ENCODE assay signal across 21 mouse cellular contexts in genomic region chr15:5140357-5140756, GRCm38 (mm10). TPM values are rescaled to one million over a fixed set of nuclear protein-coding genes. Genes with fewer than 3 reads are reported as not detected.
DNase-seq lines count a peak whose midpoint lies in the region; ATAC-seq and TF ChIP-seq lines count a peak whose summit lies in the region.
"Had no signal": no experiment of that assay in that cellular context is flagged by ENCODE, and none has a peak within 500 bp of the region (broad histone marks: within the 10 kb centered on the region; RNA-seq: fewer than 3 reads in every experiment).

No protein-coding gene starts in this region.

- no peaks in the 10 kb centered on the region for H3K9me3 ChIP-seq in MEL (replicated peaks; ENCODE audit: insufficient read depth, low read length)
- H3K9me3 ChIP-seq in erythroblast, embryonic 14.5 days (ENCODE audit: control insufficient read depth, low read length), result no peaks in the 10 kb centered on the region
- no peaks in the 10 kb centered on the region for H3K9me3 ChIP-seq in liver, embryonic 15.5 days (replicated peaks)
- no peaks in the 10 kb centered on the region for H3K9me3 ChIP-seq in intestine, postnatal 0 days (ENCODE audit: control insufficient read depth)
- H3K9me3 ChIP-seq: embryonic facial prominence, embryonic 12.5 days; heart, embryonic 13.5 days; hindbrain, embryonic 15.5 days; intestine, embryonic 15.5 days; midbrain, embryonic 15.5 days; neural tube, embryonic 15.5 days had no signal

- no peak for TF ChIP-seq RAD21 in MEL (IDR thresholded peaks at IDR 0.05; ENCODE audit: low read depth, low read length)

- peak overlapping the region in 1 of 2 experiments; percentile 40; a peak in 2 of 4 replicates for H3K4me3 ChIP-seq in MEL (ENCODE audit: control insufficient read depth in 1 of 2, insufficient read depth in 1 of 2, low read depth in 2 of 2, low read length in 2 of 2)
- H3K4me3 ChIP-seq in erythroblast, embryonic 14.5 days (replicated peaks), result peak overlapping the region; percentile 43
- H3K4me3 ChIP-seq in liver, embryonic 15.5 days (replicated peaks), result no peak overlapping the region; the same call in 1 of the 2 replicates
- H3K4me3 ChIP-seq in intestine, postnatal 0 days (ENCODE audit: low read depth, low read length), result no peak overlapping the region
- no peak overlapping the region for H3K4me3 ChIP-seq in cerebellum, adult 2 months (replicated peaks; ENCODE audit: insufficient read depth, low read depth, low read length)
- H3K4me3 ChIP-seq: embryonic facial prominence, embryonic 12.5 days; heart, embryonic 13.5 days; hindbrain, embryonic 15.5 days; intestine, embryonic 15.5 days; midbrain, embryonic 15.5 days; neural tube, embryonic 15.5 days had no signal

- peaks cover 0 to 36% of the 10 kb centered on the region in 2 experiments; a peak in 2 of 4 replicates for H3K36me3 ChIP-seq in MEL (ENCODE audit: control insufficient read depth in 1 of 2, insufficient read depth in 2 of 2, low read length in 2 of 2)
- H3K36me3 ChIP-seq in erythroblast, embryonic 14.5 days (ENCODE audit: control insufficient read depth), result peaks cover 4% of the 10 kb centered on the region
- H3K36me3 ChIP-seq in liver, embryonic 15.5 days (replicated peaks), result no peaks in the 10 kb centered on the region
- no peaks in the 10 kb centered on the region for H3K36me3 ChIP-seq in intestine, postnatal 0 days (ENCODE audit: control insufficient read depth, insufficient read depth)
- H3K36me3 ChIP-seq: embryonic facial prominence, embryonic 12.5 days; heart, embryonic 13.5 days; hindbrain, embryonic 15.5 days; intestine, embryonic 15.5 days; midbrain, embryonic 15.5 days; neural tube, embryonic 15.5 days had no signal

- peak; percentile 56 for DNase-seq in 416B (ENCODE audit: low read depth)
- DNase-seq in MEL (ENCODE audit: low read depth, low spot score), result peak; percentile 89
- no peak for DNase-seq in lung, postnatal 25 days (ENCODE audit: low spot score)
- DNase-seq in cerebellum, adult 2 months, result no peak
- DNase-seq: adrenal gland, postnatal 14 days; cerebellum, adult 9-10 months; forebrain, postnatal 0 days; gastrocnemius, postnatal 36 days; layer of hippocampus, postnatal 36 days; right cerebral cortex, postnatal 14 days; spleen, adult 18-20 months had no signal

- H3K4me1 ChIP-seq in MEL (ENCODE audit: control insufficient read depth in 1 of 2, insufficient read depth in 2 of 2, low read length in 2 of 2), result peaks cover 23 to 30% of the 10 kb centered on the region in 2 experiments
- peaks cover 81% of the 10 kb centered on the region for H3K4me1 ChIP-seq in erythroblast, embryonic 14.5 days (ENCODE audit: control insufficient read depth)
- peaks cover 72% of the 10 kb centered on the region for H3K4me1 ChIP-seq in liver, embryonic 15.5 days (replicated peaks)
- 0 out of 2 replicates have a peak, but pooled peaks cover 4% of the 10 kb centered on the region for H3K4me1 ChIP-seq in intestine, postnatal 0 days (replicated peaks; ENCODE audit: control insufficient read depth, insufficient read depth, low read length)
- H3K4me1 ChIP-seq in cerebellum, adult 2 months (ENCODE audit: control insufficient read depth, insufficient read depth, low read length), result peaks cover 1% of the 10 kb centered on the region; the same call in 1 of the 2 replicates

- peak; percentile 92 to 97 for TF ChIP-seq EP300 in MEL (IDR thresholded peaks at IDR 0.05; ENCODE audit: low read depth in 1 of 2, low read length in 2 of 2)

- no peak for TF ChIP-seq POLR2A in MEL (IDR thresholded peaks at IDR 0.05; ENCODE audit: control insufficient read depth in 1 of 2, insufficient read depth in 1 of 2, low read depth in 1 of 2, low read length in 2 of 2, poor library complexity in 1 of 2)
- TF ChIP-seq POLR2A in cerebellum, adult 2 months (IDR thresholded peaks at IDR 0.05; ENCODE audit: borderline replicate concordance, insufficient read depth, low read length), result no peak

- TF ChIP-seq CTCF in MEL (IDR thresholded peaks at IDR 0.05 in 2 of 3, conservative IDR thresholded peaks at IDR 0.05 in 1 of 3; ENCODE audit: control insufficient read depth in 1 of 3, insufficient read depth in 1 of 3, low read depth in 2 of 3, low read length in 3 of 3, poor library complexity in 1 of 3, severe bottlenecking in 1 of 3), result no peak
- no peak for TF ChIP-seq CTCF in intestine, postnatal 0 days (IDR thresholded peaks at IDR 0.05; ENCODE audit: low read depth)
- TF ChIP-seq CTCF in cerebellum, adult 2 months (IDR thresholded peaks at IDR 0.05; ENCODE audit: borderline replicate concordance, insufficient read depth, low read depth, low read length), result no peak

- H3K9ac ChIP-seq in MEL (ENCODE audit: control insufficient read depth, low read depth, low read length, poor library complexity, severe bottlenecking), result no peak overlapping the region
- no peak overlapping the region for H3K9ac ChIP-seq in liver, embryonic 15.5 days
- no peak overlapping the region for H3K9ac ChIP-seq in intestine, postnatal 0 days (ENCODE audit: low read depth, low read length)
- H3K9ac ChIP-seq: embryonic facial prominence, embryonic 12.5 days; forebrain, postnatal 0 days; heart, embryonic 13.5 days; hindbrain, embryonic 15.5 days; intestine, embryonic 15.5 days; midbrain, embryonic 15.5 days; neural tube, embryonic 15.5 days had no signal

- no peaks in the 10 kb centered on the region for H3K27me3 ChIP-seq in MEL (ENCODE audit: control insufficient read depth in 1 of 2, insufficient read depth in 2 of 2, low read length in 2 of 2)
- no peaks in the 10 kb centered on the region for H3K27me3 ChIP-seq in erythroblast, embryonic 14.5 days (ENCODE audit: control insufficient read depth)
- H3K27me3 ChIP-seq in liver, embryonic 15.5 days, result no peaks in the 10 kb centered on the region
- H3K27me3 ChIP-seq in intestine, postnatal 0 days (replicated peaks; ENCODE audit: control insufficient read depth, insufficient read depth, low read length), result no peaks in the 10 kb centered on the region
- H3K27me3 ChIP-seq in cerebellum, adult 2 months (ENCODE audit: control insufficient read depth, insufficient read depth, low read length), result no peaks in the 10 kb centered on the region
- H3K27me3 ChIP-seq: embryonic facial prominence, embryonic 12.5 days; heart, embryonic 13.5 days; hindbrain, embryonic 15.5 days; intestine, embryonic 15.5 days; midbrain, embryonic 15.5 days; neural tube, embryonic 15.5 days had no signal

- H3K4me2 ChIP-seq in liver, embryonic 15.5 days, result peak overlapping the region; percentile 42
- H3K4me2 ChIP-seq in intestine, postnatal 0 days (replicated peaks; ENCODE audit: low read depth), result no peak overlapping the region
- H3K4me2 ChIP-seq: embryonic facial prominence, embryonic 12.5 days; heart, embryonic 13.5 days; hindbrain, embryonic 15.5 days; intestine, embryonic 15.5 days; midbrain, embryonic 15.5 days; neural tube, embryonic 15.5 days had no signal

- peaks cover 15% of the 10 kb centered on the region for H3K79me2 ChIP-seq in MEL (ENCODE audit: control insufficient read depth, insufficient read depth, low read length, poor library complexity)

- peak; percentile 70 for ATAC-seq in liver, embryonic 15.5 days (ENCODE audit: insufficient read depth)
- ATAC-seq in intestine, postnatal 0 days, result no peak
- ATAC-seq: activated CD4-positive, CD25-positive, alpha-beta regulatory T cell, adult 4 months; forebrain, postnatal 0 days; intestine, embryonic 15.5 days; midbrain, embryonic 15.5 days had no signal

- peak overlapping the region; percentile 95 for H3K27ac ChIP-seq in MEL (ENCODE audit: control insufficient read depth, low read depth, low read length)
- peak overlapping the region; percentile 94 for H3K27ac ChIP-seq in liver, embryonic 15.5 days (replicated peaks)
- H3K27ac ChIP-seq in intestine, postnatal 0 days (ENCODE audit: low read depth, low read length), result no peak overlapping the region
- H3K27ac ChIP-seq in cerebellum, adult 2 months (ENCODE audit: insufficient read depth, low read length), result no peak overlapping the region
- H3K27ac ChIP-seq: embryonic facial prominence, embryonic 12.5 days; heart, embryonic 13.5 days; hindbrain, embryonic 15.5 days; intestine, embryonic 15.5 days; midbrain, embryonic 15.5 days; neural tube, embryonic 15.5 days had no signal

RNA-seq across cellular contexts. Expression of gene Prkaa1, which starts 3.3 kb away (rescaled TPM):
- 18.3 and 20.0 TPM in 2 replicates for total RNA-seq in MEL (2012; rRNA removed)
- polyA plus RNA-seq in MEL (2012; ENCODE audit: insufficient read depth in 1 of 2, insufficient read length in 2 of 2, low read depth in 1 of 2, low replicate concordance in 2 of 2, missing spikeins in 1 of 2), result 10 to 100 TPM in 1 of 2 experiments, not detected in 1; 23.0 TPM
- polyA plus RNA-seq in erythroblast, embryonic 14.5 days (2012), result 0.23 and 0.25 TPM in 2 replicates
- polyA plus RNA-seq in liver, embryonic 15.5 days (2015; fragmentation: Nextera tagmentation; extraction: Ambion mirVana), result 11.4 and 12.2 TPM in 2 replicates
- 16.6 and 17.8 TPM in 2 replicates for polyA plus RNA-seq in intestine, postnatal 0 days (2015; fragmentation: Nextera tagmentation; extraction: Ambion mirVana)
- polyA plus RNA-seq in cerebellum, adult 2 months (2012; rRNA removed), result 19.5 and 20.6 TPM in 2 replicates

RNA-seq across cellular contexts. Expression of gene Rpl37, which starts 23.9 kb away (rescaled TPM):
- 1,625 and 1,669 TPM in 2 replicates for total RNA-seq in MEL (2012; rRNA removed)
- 1,000 to 10,000 TPM in 1 of 2 experiments, 100 to 1,000 TPM in 1; 923 to 1,012 TPM for polyA plus RNA-seq in MEL (2012; ENCODE audit: insufficient read depth in 1 of 2, insufficient read length in 2 of 2, low read depth in 1 of 2, low replicate concordance in 2 of 2, missing spikeins in 1 of 2)
- 12.6 and 13.1 TPM in 2 replicates for polyA plus RNA-seq in erythroblast, embryonic 14.5 days (2012)
- 195 and 292 TPM in 2 replicates for polyA plus RNA-seq in liver, embryonic 15.5 days (2015; fragmentation: Nextera tagmentation; extraction: Ambion mirVana)
- 520 and 549 TPM in 2 replicates for polyA plus RNA-seq in intestine, postnatal 0 days (2015; fragmentation: Nextera tagmentation; extraction: Ambion mirVana)
- 845 and 981 TPM in 2 replicates for polyA plus RNA-seq in cerebellum, adult 2 months (2012; rRNA removed)

RNA-seq across cellular contexts. Expression of gene Card6, which starts 32.0 kb away (rescaled TPM):
- 0.08 and 0.26 TPM in 2 replicates for total RNA-seq in MEL (2012; rRNA removed)
- polyA plus RNA-seq in MEL (2012; ENCODE audit: insufficient read depth in 1 of 2, insufficient read length in 2 of 2, low read depth in 1 of 2, low replicate concordance in 2 of 2, missing spikeins in 1 of 2), result under 1 TPM in 1 of 2 experiments, not detected in 1; 0.13 TPM
- 0.01 TPM in 2 replicates for polyA plus RNA-seq in erythroblast, embryonic 14.5 days (2012)
- polyA plus RNA-seq in liver, embryonic 15.5 days (2015; fragmentation: Nextera tagmentation; extraction: Ambion mirVana), result 1.2 and 1.6 TPM in 2 replicates
- polyA plus RNA-seq in intestine, postnatal 0 days (2015; fragmentation: Nextera tagmentation; extraction: Ambion mirVana), result 1.5 and 2.1 TPM in 2 replicates
- 0.59 and 0.70 TPM in 2 replicates for polyA plus RNA-seq in cerebellum, adult 2 months (2012; rRNA removed)

RNA-seq across cellular contexts. Expression of gene Ttc33, which starts 45.0 kb away (rescaled TPM):
- total RNA-seq in MEL (2012; rRNA removed), result 21.0 and 22.0 TPM in 2 replicates
- 10 to 100 TPM in 1 of 2 experiments, not detected in 1; 26.2 TPM for polyA plus RNA-seq in MEL (2012; ENCODE audit: insufficient read depth in 1 of 2, insufficient read length in 2 of 2, low read depth in 1 of 2, low replicate concordance in 2 of 2, missing spikeins in 1 of 2)
- 0.21 and 1.0 TPM in 2 replicates for polyA plus RNA-seq in erythroblast, embryonic 14.5 days (2012)
- 13.5 and 15.7 TPM in 2 replicates for polyA plus RNA-seq in liver, embryonic 15.5 days (2015; fragmentation: Nextera tagmentation; extraction: Ambion mirVana)
- 26.0 and 28.8 TPM in 2 replicates for polyA plus RNA-seq in intestine, postnatal 0 days (2015; fragmentation: Nextera tagmentation; extraction: Ambion mirVana)
- 55.4 and 59.6 TPM in 2 replicates for polyA plus RNA-seq in cerebellum, adult 2 months (2012; rRNA removed)

Comparison
In these comparisons a context has a peak if more than half of its experiments do, and no peak if none do; other contexts are left out.
1. DNase-seq: peak in 416B (single experiment) and MEL (single experiment); none in lung, postnatal 25 days (single experiment) and cerebellum, adult 2 months (0 of 2).
2. H3K27ac ChIP-seq: peak in MEL (single experiment) and liver, embryonic 15.5 days (single experiment); none in intestine, postnatal 0 days (single experiment) and cerebellum, adult 2 months (single experiment).
3. RNA of gene Rpl37, which starts 23.9 kb away (polyA plus RNA-seq): 923 to 1,012 TPM in MEL, 845 to 981 TPM in cerebellum, adult 2 months, 520 to 549 TPM in intestine, postnatal 0 days and 195 to 292 TPM in liver, embryonic 15.5 days; 12.6 to 13.1 TPM in erythroblast, embryonic 14.5 days; every median in the first group is over 10 times any median in the second.